Comparison of ENCODE assay signal across 9 mouse cellular contexts in genomic region chr5:135702682-135703192, GRCm38 (mm10). TPM values are rescaled to one million over a fixed set of nuclear protein-coding genes. Genes with fewer than 3 reads are reported as not detected.
DNase-seq lines count a peak whose midpoint lies in the region; ATAC-seq and TF ChIP-seq lines count a peak whose summit lies in the region.
"Had no signal": no experiment of that assay in that cellular context is flagged by ENCODE, and none has a peak within 500 bp of the region (broad histone marks: within the 10 kb centered on the region; RNA-seq: fewer than 3 reads in every experiment).

No protein-coding gene starts in this region.

- H3K4me2 ChIP-seq in lung, embryonic 15.5 days, result no peak overlapping the region
- H3K4me2 ChIP-seq: limb, embryonic 12.5 days had no signal

- TF ChIP-seq POLR2A in brain, embryonic 14.5 days (IDR thresholded peaks at IDR 0.05; ENCODE audit: borderline replicate concordance, extremely low read depth, insufficient read depth, insufficient read length, poor library complexity, severe bottlenecking), result no peak

- peak; percentile 37; the same call in 1 of the 2 replicates for ATAC-seq in lung, embryonic 15.5 days (ENCODE audit: borderline replicate concordance, extremely low read depth, low FRiP score, low TSS enrichment)

- no peaks in the 10 kb centered on the region for H3K9me3 ChIP-seq in lung, embryonic 15.5 days
- H3K9me3 ChIP-seq: limb, embryonic 12.5 days had no signal

- intact Hi-C loops in gastrocnemius, adult 2 months (cut with DNase I), result no loop called here

- TF ChIP-seq CTCF in gastrocnemius, adult 2 months (IDR thresholded peaks at IDR 0.05), result no peak
- TF ChIP-seq CTCF in brain, embryonic 14.5 days (IDR thresholded peaks at IDR 0.05; ENCODE audit: borderline replicate concordance, extremely low read depth, insufficient read depth, insufficient read length), result 0 out of 2 replicates have a peak, but pooled peaks have one; percentile 6

- no peaks in the 10 kb centered on the region for H3K27me3 ChIP-seq in lung, embryonic 15.5 days
- H3K27me3 ChIP-seq: limb, embryonic 12.5 days had no signal

- no peaks in the 10 kb centered on the region for H3K4me1 ChIP-seq in lung, embryonic 15.5 days
- H3K4me1 ChIP-seq: limb, embryonic 12.5 days had no signal

- peaks cover 13% of the 10 kb centered on the region; the same call in 1 of the 2 replicates for H3K36me3 ChIP-seq in lung, embryonic 15.5 days

- peak overlapping the region; percentile 74 for H3K27ac ChIP-seq in gastrocnemius, adult 2 months
- peak overlapping the region; percentile 56 for H3K27ac ChIP-seq in lung, embryonic 15.5 days
- H3K27ac ChIP-seq: limb, embryonic 12.5 days had no signal

- no peak overlapping the region for H3K9ac ChIP-seq in lung, embryonic 15.5 days
- H3K9ac ChIP-seq: limb, embryonic 12.5 days had no signal

- no peak for DNase-seq in gastrocnemius, adult 2 months
- DNase-seq in gastrocnemius, adult 8-10 months (ENCODE audit: low spot score in 2 of 2), result no peak
- peak; percentile 30 for DNase-seq in brain, embryonic 14.5 days (ENCODE audit: low read depth)
- peak; percentile 37 for DNase-seq in heart, postnatal 4 days
- peak; percentile 22 to 68 for DNase-seq in spleen, postnatal 10 days (ENCODE audit: low spot score in 2 of 2)
- no peak for DNase-seq in gastrocnemius, postnatal 25 days
- DNase-seq in cerebellum, postnatal 25 days, result no peak

- 38% methylated on average over 15 of the region's 15 CpGs for WGBS in lung, embryonic 15.5 days

- no peak overlapping the region for H3K4me3 ChIP-seq in gastrocnemius, adult 2 months
- no peak overlapping the region for H3K4me3 ChIP-seq in lung, embryonic 15.5 days
- H3K4me3 ChIP-seq: limb, embryonic 12.5 days had no signal

RNA-seq across cellular contexts. Expression of gene Por, which starts 32.9 kb away (rescaled TPM):
- total RNA-seq in gastrocnemius, adult 2 months (2021), result 10 to 100 TPM; 31.4 to 32.7 TPM
- 10 to 100 TPM; 32.8 to 36.4 (median 35.9) TPM for total RNA-seq in gastrocnemius, adult 8-10 months (2022)
- polyA plus RNA-seq in brain, embryonic 14.5 days (2012; rRNA removed), result 145 and 162 TPM in 2 replicates
- total RNA-seq in heart, postnatal 4 days (2021), result 10 to 100 TPM; 54.0 to 55.5 TPM
- polyA plus RNA-seq in lung, embryonic 15.5 days (2015; fragmentation: Nextera tagmentation; extraction: Ambion mirVana), result 64.5 and 67.8 TPM in 2 replicates
- total RNA-seq in gastrocnemius, postnatal 25 days (2021), result 10 to 100 TPM; 23.5 to 39.7 TPM

RNA-seq across cellular contexts. Expression of gene Tmem120a, which starts 41.5 kb away (rescaled TPM):
- total RNA-seq in gastrocnemius, adult 2 months (2021), result 1 to 10 TPM; 7.6 to 8.3 TPM
- total RNA-seq in gastrocnemius, adult 8-10 months (2022), result 10 to 100 TPM in 1 of 4 experiments, 1 to 10 TPM in 3; 7.9 to 12.3 (median 8.9) TPM
- polyA plus RNA-seq in brain, embryonic 14.5 days (2012; rRNA removed), result 36.9 and 39.3 TPM in 2 replicates
- total RNA-seq in heart, postnatal 4 days (2021), result 10 to 100 TPM; 14.4 to 16.7 TPM
- polyA plus RNA-seq in lung, embryonic 15.5 days (2015; fragmentation: Nextera tagmentation; extraction: Ambion mirVana), result 37.7 and 38.3 TPM in 2 replicates
- total RNA-seq in gastrocnemius, postnatal 25 days (2021), result 10 to 100 TPM in 1 of 2 experiments, 1 to 10 TPM in 1; 5.6 to 10.5 TPM

Comparison
In these comparisons a context has a peak if more than half of its experiments do, and no peak if none do; other contexts are left out.
1. DNase-seq: peak in brain, embryonic 14.5 days (single experiment), heart, postnatal 4 days (single experiment) and spleen, postnatal 10 days (2 of 2); none in gastrocnemius, adult 2 months (single experiment), gastrocnemius, adult 8-10 months (0 of 2), gastrocnemius, postnatal 25 days (single experiment) and cerebellum, postnatal 25 days (0 of 2).